19 mouse cellular contexts compared by ENCODE assay signal in the genomic region with DNA sequence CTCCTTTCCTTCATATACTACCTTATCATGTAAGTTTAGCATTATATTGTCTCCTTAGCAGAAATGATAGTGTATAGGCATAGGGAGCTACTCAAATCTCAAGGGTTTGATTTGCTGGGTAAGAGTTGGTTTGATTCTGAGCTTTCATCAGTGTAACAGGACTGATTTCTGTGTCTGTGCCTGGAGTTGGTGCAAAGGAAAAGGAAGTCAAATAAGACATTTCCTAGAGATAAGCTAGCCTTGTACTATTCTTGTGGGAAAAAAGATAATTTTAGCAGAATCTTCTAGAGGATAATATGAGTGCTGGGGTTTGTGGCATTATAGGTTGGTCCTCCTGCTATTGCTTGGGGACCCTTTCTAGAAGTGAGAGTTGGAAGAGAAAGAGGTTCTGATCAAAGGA.
"Had no signal": no experiment of that assay in that cellular context is flagged by ENCODE, and none has a peak within 500 bp of the region (broad histone marks: within the 10 kb centered on the region; RNA-seq: fewer than 3 reads in every experiment).

No protein-coding gene starts in this region.

- H3K36me3 ChIP-seq: liver, embryonic 15.5 days; lung, embryonic 15.5 days; midbrain, embryonic 10.5 days; midbrain, embryonic 13.5 days; neural tube, embryonic 13.5 days had no signal

- H3K4me3 ChIP-seq: liver, embryonic 15.5 days; lung, embryonic 15.5 days; megakaryocyte, embryonic 14.5 days; midbrain, embryonic 10.5 days; midbrain, embryonic 13.5 days; myocyte; neural tube, embryonic 13.5 days had no signal

- DNase-seq: kidney, adult 8-10 months; kidney, postnatal 25 days; lung, adult 18-20 months; lung, postnatal 10 days; lung, postnatal 36 days; retina, postnatal 1 day; thymus, adult 18-20 months; thymus, postnatal 36 days had no signal

- H3K4me1 ChIP-seq: liver, embryonic 15.5 days; lung, embryonic 15.5 days; midbrain, embryonic 10.5 days; midbrain, embryonic 13.5 days; neural tube, embryonic 13.5 days had no signal

- H3K9ac ChIP-seq: liver, embryonic 15.5 days; lung, embryonic 15.5 days; midbrain, embryonic 13.5 days; neural tube, embryonic 13.5 days had no signal

- ATAC-seq: intestine, postnatal 0 days; midbrain, embryonic 13.5 days; midbrain, embryonic 16.5 days had no signal

- H3K27me3 ChIP-seq: liver, embryonic 15.5 days; lung, embryonic 15.5 days; midbrain, embryonic 13.5 days; neural tube, embryonic 13.5 days had no signal

- H3K9me3 ChIP-seq: liver, embryonic 15.5 days; lung, embryonic 15.5 days; megakaryocyte, embryonic 14.5 days; midbrain, embryonic 10.5 days; midbrain, embryonic 13.5 days; neural tube, embryonic 13.5 days had no signal

- H3K27ac ChIP-seq: kidney, postnatal 0 days; liver, embryonic 15.5 days; lung, embryonic 15.5 days; midbrain, embryonic 10.5 days; midbrain, embryonic 13.5 days; neural tube, embryonic 13.5 days had no signal

- H3K4me2 ChIP-seq: liver, embryonic 11.5 days; liver, embryonic 15.5 days; lung, embryonic 15.5 days; midbrain, embryonic 13.5 days; neural tube, embryonic 13.5 days had no signal
